Mouse (Mus musculus) myocyte (in vitro differentiated cells): ENCODE measurements around the gene Clic1. TPM values are rescaled to one million over a fixed set of nuclear protein-coding genes. Genes with fewer than 3 reads are reported as not detected.

Experiments used
- H3K27me3 ChIP-seq: one replicate; pipeline ENCODE4 v1.6.1; 2011; ENCODE audit not compliant: control insufficient read depth, insufficient read depth, insufficient read length
- H3K36me3 ChIP-seq: one replicate; pipeline ENCODE4 v1.6.1; 2011; ENCODE audit not compliant: control insufficient read depth, insufficient read depth
- H3K4me2 ChIP-seq: one replicate; pipeline ENCODE4 v1.6.1; 2011; ENCODE audit warnings: low read depth, control low read depth
- H3K4me3 ChIP-seq: one replicate; pipeline ENCODE4 v1.5.1; 2011; ENCODE audit warnings: mild to moderate bottlenecking, control low read depth, moderate library complexity
- H3K79me2 ChIP-seq: one replicate; pipeline ENCODE4 v1.6.1; 2011; ENCODE audit not compliant: control insufficient read depth, insufficient read depth
- H3ac ChIP-seq: one replicate; pipeline ENCODE4 v1.6.1; 2011; ENCODE audit not compliant: control insufficient read depth, insufficient read length
- CEBPB ChIP-seq: IDR thresholded peaks from 2 replicates; pipeline ENCODE4 v1.6.1; 2011; ENCODE audit warnings: mild to moderate bottlenecking, moderate library complexity; ENCODE audit not compliant: poor library complexity, insufficient read depth, severe bottlenecking
- E2F4 ChIP-seq: IDR thresholded peaks from one replicate; pipeline ENCODE4 v1.6.1; 2011; ENCODE audit warnings: mild to moderate bottlenecking, control low read depth, moderate library complexity; ENCODE audit not compliant: insufficient read depth
- MAX ChIP-seq: IDR thresholded peaks from one replicate; pipeline ENCODE4 v1.6.1; 2011; ENCODE audit warnings: low read depth, mild to moderate bottlenecking, control low read depth
- MYOD1 ChIP-seq, 3 experiments: IDR thresholded peaks; one replicate each; pipeline ENCODE4 v1.6.1; 2011; ENCODE audit warnings: control low read depth in 2 of 3, low read depth in 2 of 3, mild to moderate bottlenecking in 2 of 3, moderate library complexity in 1 of 3; ENCODE audit not compliant: insufficient read length in 2 of 3, control insufficient read depth in 1 of 3
- MYOG ChIP-seq, 3 experiments: IDR thresholded peaks; one replicate each; pipeline ENCODE4 v1.6.1; 2011; ENCODE audit warnings: control low read depth in 2 of 3, low read depth in 2 of 3, mild to moderate bottlenecking in 2 of 3; ENCODE audit not compliant: insufficient read length in 2 of 3, control insufficient read depth in 1 of 3, insufficient read depth in 1 of 3
- POLR2A ChIP-seq: IDR thresholded peaks from one replicate; pipeline ENCODE4 v1.6.1; 2011; ENCODE audit warnings: low read depth, mild to moderate bottlenecking, control low read depth, moderate library complexity; ENCODE audit not compliant: insufficient read length
- POLR2AphosphoS2 ChIP-seq: IDR thresholded peaks from one replicate; pipeline ENCODE4 v1.6.1; 2011; ENCODE audit warnings: low read depth, control low read depth; ENCODE audit not compliant: insufficient read length
- REST ChIP-seq: IDR thresholded peaks from one replicate; pipeline ENCODE4 v1.6.1; 2011; ENCODE audit warnings: mild to moderate bottlenecking, control low read depth, moderate library complexity; ENCODE audit not compliant: insufficient read depth, insufficient read length
- SRF ChIP-seq: IDR thresholded peaks from one replicate; pipeline ENCODE4 v1.6.1; 2011; ENCODE audit warnings: low read depth; ENCODE audit not compliant: control insufficient read depth, insufficient read length
- TCF12 ChIP-seq: IDR thresholded peaks from one replicate; pipeline ENCODE4 v1.6.1; 2011; ENCODE audit warnings: mild to moderate bottlenecking, control low read depth; ENCODE audit not compliant: poor library complexity, insufficient read depth, severe bottlenecking
- TCF3 ChIP-seq: IDR thresholded peaks from one replicate; pipeline ENCODE4 v1.6.1; 2011; ENCODE audit warnings: low read depth, control low read depth; ENCODE audit not compliant: insufficient read length
- USF1 ChIP-seq: IDR thresholded peaks from one replicate; pipeline ENCODE4 v1.6.1; 2011; ENCODE audit warnings: low read depth, mild to moderate bottlenecking, control low read depth, moderate library complexity
- polyA plus RNA-seq: library from polyadenylated mRNA; unstranded; fragments of >200 nt; fragmentation: generic; extraction: Trizol; gene quantifications from one replicate; pipeline ENCODE4 v1.2.1, GENCODE M21; 2012; ENCODE audit warnings: missing spikeins

Gene Clic1
- polyA plus RNA-seq, 1 experiment = 412 TPM

DNA sequence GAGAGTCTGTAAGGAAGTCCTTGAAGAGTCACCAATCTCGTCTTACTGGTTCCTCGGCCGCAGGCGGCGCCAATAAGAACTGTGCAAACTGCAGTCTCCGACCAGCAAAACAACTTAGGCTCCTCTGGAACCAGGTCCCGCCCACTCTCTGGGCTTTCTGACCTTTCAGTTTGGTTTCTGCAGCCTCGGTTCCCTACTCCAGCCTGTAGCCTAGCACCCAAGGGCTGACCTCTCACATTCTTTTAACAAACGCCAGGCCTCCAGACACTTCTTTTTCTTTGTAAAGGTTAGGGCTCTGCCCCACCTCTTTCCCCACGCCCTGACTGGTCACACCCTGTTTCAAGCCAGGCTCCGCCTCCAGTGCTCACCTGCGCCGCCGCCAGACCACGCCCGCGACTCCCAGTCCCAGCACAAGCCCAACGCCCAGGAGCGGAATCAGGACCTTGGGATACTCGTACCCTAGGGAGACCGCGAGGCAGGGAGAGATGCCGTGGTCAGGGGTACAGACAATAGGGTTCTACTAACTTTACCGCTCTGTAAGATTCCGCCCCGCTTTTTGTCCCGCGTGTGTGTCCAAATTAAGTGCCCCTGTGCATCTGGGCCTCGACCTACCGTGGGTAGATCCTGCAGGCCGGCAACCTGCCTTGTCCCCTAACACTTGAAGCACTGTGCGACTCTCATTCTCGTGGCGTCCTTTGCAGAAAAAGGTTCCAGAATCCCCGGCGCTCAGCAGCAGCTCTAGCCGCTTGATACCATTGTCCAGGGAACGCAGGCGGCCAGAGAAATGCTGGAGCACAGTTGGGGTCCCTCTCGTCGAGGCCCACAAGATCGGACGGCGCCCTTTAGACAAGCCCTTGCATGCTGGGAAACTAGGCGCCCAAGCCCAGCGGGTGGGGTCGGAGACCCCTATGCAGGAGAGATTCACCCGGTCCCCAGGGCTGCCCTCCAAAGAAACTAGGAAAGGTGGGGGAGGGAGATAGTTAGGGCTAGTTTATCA is 15.5 kb downstream of the Clic1 start, which contains the start of gene Ly6g6c:
Gene Ly6g6c, plus strand, starts transcription at position 438 of the 997 bp plus-strand sequence.
- H3ac ChIP-seq = no peak within 1 kb of the TSS
- no peak within 1 kb of the TSS for H3K4me3 ChIP-seq
- no peaks in the 10 kb centered on the region for H3K27me3 ChIP-seq
- peaks cover 2% of the 10 kb centered on the region for H3K79me2 ChIP-seq
- H3K36me3 ChIP-seq = no peaks in the 10 kb centered on the region
- TF ChIP-seq MYOG (IDR thresholded peaks at IDR 0.05; ENCODE audit: control insufficient read depth in 1 of 3, insufficient read depth in 1 of 3, insufficient read length in 2 of 3, low read depth in 2 of 3) = no peak
- TF ChIP-seq CEBPB = no peak
- no peak for TF ChIP-seq E2F4
- TF ChIP-seq MYOD1 (IDR thresholded peaks at IDR 0.05; ENCODE audit: control insufficient read depth in 1 of 3, insufficient read length in 2 of 3, low read depth in 2 of 3) = no peak
- no peak within 1 kb of the TSS for H3K4me2 ChIP-seq

DNA sequence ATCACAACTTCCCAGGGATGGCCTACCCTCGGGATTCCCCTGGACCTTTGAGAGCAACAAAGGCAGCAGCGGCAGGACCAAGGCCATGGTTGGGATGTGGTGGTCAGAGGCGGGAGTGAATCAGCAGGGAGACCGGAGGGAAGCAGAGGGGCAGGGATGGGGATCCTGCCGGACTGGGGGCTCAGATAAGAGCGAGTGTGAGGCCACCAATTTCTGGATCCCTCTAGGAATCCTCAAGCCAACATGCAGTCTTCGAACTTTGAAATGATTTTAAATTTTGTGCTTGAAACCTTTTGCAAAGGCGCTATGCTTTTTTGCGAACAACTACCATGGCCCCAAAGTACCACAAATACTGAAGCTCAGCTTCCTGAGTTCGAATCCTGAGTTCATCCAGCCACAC is 16.3 kb downstream of the Clic1 start, which contains the start of gene Mpig6b:
Gene Mpig6b, minus strand, starts transcription at position 101 of the 400 bp plus-strand sequence.
- H3K27me3 ChIP-seq = no peaks in the 10 kb centered on the region
- H3K4me3 ChIP-seq = no peak within 1 kb of the TSS
- H3ac ChIP-seq = no peak within 1 kb of the TSS
- TF ChIP-seq POLR2AphosphoS2 (no peak), REST (no peak), MAX (no peak), SRF (no peak), TCF3 (no peak), MYOG (IDR thresholded peaks at IDR 0.05; ENCODE audit: control insufficient read depth in 1 of 3, insufficient read depth in 1 of 3, insufficient read length in 2 of 3, low read depth in 2 of 3) (no peak)
- no peaks in the 10 kb centered on the region for H3K36me3 ChIP-seq
- H3K79me2 ChIP-seq = no peaks in the 10 kb centered on the region
- H3K4me2 ChIP-seq = no peak within 1 kb of the TSS

- TF ChIP-seq TCF12 = no peak
- TF ChIP-seq REST = no peak
- no peak for TF ChIP-seq MYOD1 (IDR thresholded peaks at IDR 0.05; ENCODE audit: control insufficient read depth in 1 of 3, insufficient read length in 2 of 3, low read depth in 2 of 3)
- no peak for TF ChIP-seq E2F4
- no peak for TF ChIP-seq TCF3
- TF ChIP-seq USF1 = no peak
- TF ChIP-seq MYOG (IDR thresholded peaks at IDR 0.05; ENCODE audit: control insufficient read depth in 1 of 3, insufficient read depth in 1 of 3, insufficient read length in 2 of 3, low read depth in 2 of 3) = no peak
- no peak for TF ChIP-seq POLR2A
- no peak for TF ChIP-seq MAX
- TF ChIP-seq SRF = no peak
- no peak for TF ChIP-seq CEBPB
- TF ChIP-seq POLR2AphosphoS2 = no peak
- H3K36me3 ChIP-seq = no peaks in the 10 kb centered on the region
- H3K79me2 ChIP-seq = no peaks in the 10 kb centered on the region
- H3K4me3 ChIP-seq = no peak overlapping the region
- no peak overlapping the region for H3K4me2 ChIP-seq
- no peaks in the 10 kb centered on the region for H3K27me3 ChIP-seq
- H3ac ChIP-seq = no peak overlapping the region
Measured at GRCm38 (mm10) chr17:35068213-35068914, 18.6 kb downstream of the Clic1 start.

DNA sequence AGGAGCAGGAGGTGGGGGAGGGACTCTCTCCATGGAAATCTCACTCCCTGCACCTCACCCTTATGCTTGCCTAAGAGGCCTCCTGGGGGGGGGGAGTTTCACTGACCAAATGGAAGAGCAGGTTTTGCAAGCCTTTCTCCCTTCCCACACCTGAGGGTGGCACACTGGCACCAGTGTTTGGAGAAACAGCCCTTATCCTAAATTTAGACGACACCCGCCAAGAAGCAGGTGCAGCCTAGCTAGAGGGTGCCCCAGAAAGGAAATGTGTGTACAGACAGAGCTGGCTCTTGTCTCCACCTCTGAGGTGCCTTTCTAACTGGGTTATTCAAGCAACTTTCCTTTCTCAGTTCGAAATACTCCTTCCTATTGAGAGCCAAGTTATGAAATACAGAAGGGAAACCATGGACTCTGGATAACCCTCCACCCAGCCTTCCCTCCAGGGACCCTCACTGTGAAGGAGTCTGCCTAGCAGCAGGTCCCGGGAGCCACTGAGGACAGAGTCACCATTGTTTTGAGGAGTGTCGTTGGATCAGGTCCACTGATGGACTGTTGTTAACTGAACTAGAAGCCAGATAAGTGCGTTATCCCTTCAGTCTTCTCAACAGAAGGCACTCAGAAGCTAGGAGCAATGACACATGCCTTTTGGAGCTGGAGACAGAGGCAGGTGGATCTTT is 20.9 kb downstream of the Clic1 start:
- TF ChIP-seq CEBPB (no peak), E2F4 (no peak), MYOD1 (IDR thresholded peaks at IDR 0.05; ENCODE audit: control insufficient read depth in 1 of 3, insufficient read length in 2 of 3, low read depth in 2 of 3) (no peak), POLR2A (no peak), SRF (no peak), REST (no peak), MAX (no peak)
- no peak overlapping the region for H3K4me3 ChIP-seq
- no peak overlapping the region for H3K4me2 ChIP-seq
- no peaks in the 10 kb centered on the region for H3K79me2 ChIP-seq
- no peaks in the 10 kb centered on the region for H3K27me3 ChIP-seq
- H3K36me3 ChIP-seq = no peaks in the 10 kb centered on the region
- H3ac ChIP-seq = no peak overlapping the region
